Comparison of ENCODE assay signal across 8 mouse cellular contexts in genomic region chr2:121450093-121450492, GRCm38 (mm10). TPM values are rescaled to one million over a fixed set of nuclear protein-coding genes. Genes with fewer than 3 reads are reported as not detected.
A peak's percentile ranks its signal among the peaks of the same experiment; 100 is the strongest.
DNase-seq lines count a peak whose midpoint lies in the region; ATAC-seq and TF ChIP-seq lines count a peak whose summit lies in the region.

No protein-coding gene starts in this region.

- H3K27ac ChIP-seq in left cerebral cortex, adult 2 months = peak overlapping the region; percentile 98
- peak overlapping the region; percentile 97 for H3K27ac ChIP-seq in embryonic facial prominence, embryonic 12.5 days
- H3K27ac ChIP-seq in hindbrain, embryonic 13.5 days = peak overlapping the region; percentile 98
- peak overlapping the region; percentile 95 for H3K27ac ChIP-seq in lung, embryonic 14.5 days (ENCODE audit: low read depth)

- H3K36me3 ChIP-seq in embryonic facial prominence, embryonic 12.5 days = peaks cover 24% of the 10 kb centered on the region
- H3K36me3 ChIP-seq in hindbrain, embryonic 13.5 days = peaks cover 31% of the 10 kb centered on the region
- H3K36me3 ChIP-seq in lung, embryonic 14.5 days (ENCODE audit: insufficient read depth) = peaks cover 32% of the 10 kb centered on the region
- peaks cover 5% of the 10 kb centered on the region; the same call in 1 of the 2 replicates for H3K36me3 ChIP-seq in splenic B cell, adult 2 months (ENCODE audit: control insufficient read depth, insufficient read depth, low read length, poor library complexity, severe bottlenecking)

- peaks cover 22% of the 10 kb centered on the region for H3K4me1 ChIP-seq in embryonic facial prominence, embryonic 12.5 days
- peaks cover 28% of the 10 kb centered on the region for H3K4me1 ChIP-seq in hindbrain, embryonic 13.5 days (replicated peaks)
- 0 out of 2 replicates have a peak, but pooled peaks cover 4% of the 10 kb centered on the region for H3K4me1 ChIP-seq in lung, embryonic 14.5 days (ENCODE audit: insufficient read depth)

- H3K27me3 ChIP-seq in embryonic facial prominence, embryonic 12.5 days = no peaks in the 10 kb centered on the region
- no peaks in the 10 kb centered on the region for H3K27me3 ChIP-seq in hindbrain, embryonic 13.5 days
- H3K27me3 ChIP-seq in lung, embryonic 14.5 days (ENCODE audit: insufficient read depth, low read length) = no peaks in the 10 kb centered on the region
- H3K27me3 ChIP-seq in splenic B cell, adult 2 months (ENCODE audit: control insufficient read depth, insufficient read depth, low read length, poor library complexity, severe bottlenecking) = no peaks in the 10 kb centered on the region

- H3K9me3 ChIP-seq in embryonic facial prominence, embryonic 12.5 days = no peaks in the 10 kb centered on the region
- H3K9me3 ChIP-seq in hindbrain, embryonic 13.5 days = no peaks in the 10 kb centered on the region
- no peaks in the 10 kb centered on the region for H3K9me3 ChIP-seq in lung, embryonic 14.5 days (ENCODE audit: low read depth, low read length)

- H3K9ac ChIP-seq in embryonic facial prominence, embryonic 12.5 days = peak overlapping the region; percentile 97
- peak overlapping the region; percentile 95 for H3K9ac ChIP-seq in hindbrain, embryonic 13.5 days
- H3K9ac ChIP-seq in lung, embryonic 14.5 days = peak overlapping the region; percentile 94

- 3% methylated on average over 7 of the region's 7 CpGs for WGBS in embryonic facial prominence, embryonic 12.5 days
- WGBS in hindbrain, embryonic 13.5 days = 3% methylated on average over 7 of the region's 7 CpGs
- under 1% methylated on average over 7 of the region's 7 CpGs for WGBS in lung, embryonic 14.5 days

- ATAC-seq in embryonic facial prominence, embryonic 12.5 days (ENCODE audit: insufficient number of reproducible peaks, insufficient read depth, low FRiP score, low TSS enrichment) = 0 out of 2 replicates have a peak, but pooled peaks have one; percentile 4
- ATAC-seq in hindbrain, embryonic 13.5 days (ENCODE audit: low FRiP score) = 0 out of 2 replicates have a peak, but pooled peaks have one; percentile 0
- 0 out of 2 replicates have a peak, but pooled peaks have one; percentile 5 for ATAC-seq in lung, embryonic 14.5 days (ENCODE audit: insufficient read depth)

- H3K4me2 ChIP-seq in embryonic facial prominence, embryonic 12.5 days (replicated peaks) = peak overlapping the region; percentile 96
- H3K4me2 ChIP-seq in hindbrain, embryonic 13.5 days = peak overlapping the region; percentile 84
- H3K4me2 ChIP-seq in lung, embryonic 14.5 days = peak overlapping the region; percentile 89

- no peak; the same call in 1 of the 2 replicates for TF ChIP-seq CTCF in left cerebral cortex, adult 2 months (IDR thresholded peaks at IDR 0.05)
- no peak; the same call in 1 of the 2 replicates for TF ChIP-seq CTCF in lung, embryonic 14.5 days (IDR thresholded peaks at IDR 0.05; ENCODE audit: low read depth)

- no peak for DNase-seq in left cerebral cortex, adult 2 months (ENCODE audit: extremely low spot score in 1 of 2, low spot score in 2 of 2)
- no peak for DNase-seq in left cerebral cortex, adult 11 months (ENCODE audit: low spot score)
- peak; percentile 24 for DNase-seq in lung, embryonic 14.5 days
- peak; percentile 40 for DNase-seq in splenic B cell, adult 2 months (ENCODE audit: low read depth, low spot score)
- DNase-seq in left cerebral cortex, adult 9 months (ENCODE audit: low spot score in 2 of 2) = no peak
- DNase-seq in thymus, postnatal 4 days = no peak

- H3K4me3 ChIP-seq in left cerebral cortex, adult 2 months = peak overlapping the region; percentile 100
- peak overlapping the region; percentile 99 for H3K4me3 ChIP-seq in embryonic facial prominence, embryonic 12.5 days
- H3K4me3 ChIP-seq in hindbrain, embryonic 13.5 days = peak overlapping the region; percentile 93
- H3K4me3 ChIP-seq in lung, embryonic 14.5 days (ENCODE audit: low read depth, low read length) = peak overlapping the region; percentile 99

- intact Hi-C loops in left cerebral cortex, adult 2 months (cut with DNase I) = no loop called here

RNA-seq across cellular contexts. Expression of gene Serf2, which starts 1.1 kb away (rescaled TPM):
- 100 to 1,000 TPM; 152 to 164 TPM for total RNA-seq in left cerebral cortex, adult 2 months (2021)
- polyA plus RNA-seq in embryonic facial prominence, embryonic 12.5 days (2016; fragmentation: Nextera tagmentation; extraction: Ambion mirVana) = 495 and 504 TPM in 2 replicates
- polyA plus RNA-seq in hindbrain, embryonic 13.5 days (2015; fragmentation: Nextera tagmentation; extraction: Ambion mirVana) = 391 and 404 TPM in 2 replicates
- polyA plus RNA-seq in lung, embryonic 14.5 days (2014; fragmentation: Nextera tagmentation; extraction: Ambion mirVana) = 488 and 525 TPM in 2 replicates

RNA-seq across cellular contexts. Expression of gene Hypk, which starts 3.0 kb away (rescaled TPM):
- total RNA-seq in left cerebral cortex, adult 2 months (2021) = 10 to 100 TPM; 22.7 to 23.1 TPM
- 128 and 143 TPM in 2 replicates for polyA plus RNA-seq in embryonic facial prominence, embryonic 12.5 days (2016; fragmentation: Nextera tagmentation; extraction: Ambion mirVana)
- polyA plus RNA-seq in hindbrain, embryonic 13.5 days (2015; fragmentation: Nextera tagmentation; extraction: Ambion mirVana) = 111 and 119 TPM in 2 replicates
- polyA plus RNA-seq in lung, embryonic 14.5 days (2014; fragmentation: Nextera tagmentation; extraction: Ambion mirVana) = 87.4 and 97.0 TPM in 2 replicates

RNA-seq across cellular contexts. Expression of gene Ell3, which starts 6.0 kb away (rescaled TPM):
- not detected for total RNA-seq in left cerebral cortex, adult 2 months (2021)
- polyA plus RNA-seq in embryonic facial prominence, embryonic 12.5 days (2016; fragmentation: Nextera tagmentation; extraction: Ambion mirVana) = 12.4 and 15.6 TPM in 2 replicates
- 2.5 and 2.8 TPM in 2 replicates for polyA plus RNA-seq in hindbrain, embryonic 13.5 days (2015; fragmentation: Nextera tagmentation; extraction: Ambion mirVana)
- polyA plus RNA-seq in lung, embryonic 14.5 days (2014; fragmentation: Nextera tagmentation; extraction: Ambion mirVana) = 9.0 and 10.4 TPM in 2 replicates

RNA-seq across cellular contexts. Expression of gene Serinc4, which starts 6.5 kb away (rescaled TPM):
- total RNA-seq in left cerebral cortex, adult 2 months (2021) = under 1 TPM; 0.21 to 0.54 TPM
- polyA plus RNA-seq in embryonic facial prominence, embryonic 12.5 days (2016; fragmentation: Nextera tagmentation; extraction: Ambion mirVana) = not detected in 2 replicates
- 1.3 TPM in 2 replicates for polyA plus RNA-seq in hindbrain, embryonic 13.5 days (2015; fragmentation: Nextera tagmentation; extraction: Ambion mirVana)
- polyA plus RNA-seq in lung, embryonic 14.5 days (2014; fragmentation: Nextera tagmentation; extraction: Ambion mirVana) = 0.47 TPM in 1 of 2 replicates, not detected in the other

RNA-seq across cellular contexts. Expression of gene Mfap1b, which starts 23.8 kb away (rescaled TPM):
- 10 to 100 TPM; 40.9 to 41.5 TPM for total RNA-seq in left cerebral cortex, adult 2 months (2021)
- 62.6 and 64.2 TPM in 2 replicates for polyA plus RNA-seq in embryonic facial prominence, embryonic 12.5 days (2016; fragmentation: Nextera tagmentation; extraction: Ambion mirVana)
- polyA plus RNA-seq in hindbrain, embryonic 13.5 days (2015; fragmentation: Nextera tagmentation; extraction: Ambion mirVana) = 79.2 and 79.7 TPM in 2 replicates
- 47.9 and 51.2 TPM in 2 replicates for polyA plus RNA-seq in lung, embryonic 14.5 days (2014; fragmentation: Nextera tagmentation; extraction: Ambion mirVana)

Comparison
In these comparisons a context has a peak if more than half of its experiments do, and no peak if none do; other contexts are left out.
1. DNase-seq: peak in lung, embryonic 14.5 days (single experiment) and splenic B cell, adult 2 months (single experiment); none in left cerebral cortex, adult 2 months (0 of 2), left cerebral cortex, adult 11 months (single experiment), left cerebral cortex, adult 9 months (0 of 2) and thymus, postnatal 4 days (single experiment).
2. Peak in every context shown above with its lines, with median percentiles within 50 percentile points of each other: H3K27ac ChIP-seq, H3K4me3 ChIP-seq, ATAC-seq, H3K4me2 ChIP-seq and H3K9ac ChIP-seq.